Mouse (Mus musculus) megakaryocyte-erythroid progenitor cell, adult 5-6 weeks (primary cell): ENCODE data around the gene Dupd1. TPM values are rescaled to one million over a fixed set of nuclear protein-coding genes. Genes with fewer than 3 reads are reported as not detected.

Experiments
- ATAC-seq: replicated peaks from 2 replicates; pipeline ENCODE4 v1.8.0; 2016; ENCODE audit warnings: mild to moderate bottlenecking, inconsistent platforms; ENCODE audit not compliant: severe bottlenecking, poor library complexity, low FRiP score, low TSS enrichment
- total RNA-seq, 2 experiments: library from RNA; stranded (forward) in 1 of 2; stranded (reverse) in 1 of 2; fragments of 200-1000, 215-1000 nt in 1 of 2; fragments of >200 nt in 1 of 2; fragmentation: Nextera tagmentation in 1 of 2; gene quantifications; 2 replicates each; pipeline ENCODE4 v1.2.3; 2014 to 2017

Dupd1 gene
- not detected in 2 replicates for total RNA-seq (2014; fragmentation: Nextera tagmentation)
- not detected in 2 replicates for total RNA-seq (2017)

DNA sequence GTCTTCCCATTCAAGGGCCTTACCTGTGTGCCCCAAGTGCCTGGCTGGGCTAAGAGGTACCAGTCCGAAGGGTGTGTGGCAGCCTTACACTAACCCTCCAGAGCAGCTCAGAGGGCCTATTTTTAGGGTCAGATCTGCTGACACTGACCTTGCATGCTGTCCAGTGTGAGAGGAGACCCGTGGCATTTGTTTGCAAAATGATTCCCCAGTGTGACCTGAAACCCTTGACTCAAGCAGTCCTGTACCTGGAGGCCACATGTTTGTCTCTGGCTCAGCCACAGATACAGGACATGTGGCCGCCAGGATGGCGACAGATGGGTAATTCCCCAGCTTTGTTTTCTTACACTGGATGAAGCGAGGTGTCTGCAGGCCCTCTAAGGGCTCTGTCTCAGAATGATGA is at the start of gene Dupd1:
Gene Dupd1, minus strand, starts transcription at position 91 of the 400 bp plus-strand sequence.
- ATAC-seq: no peak

GRCm38 (mm10) chr14:21763736-21764135 is 49.4 kb upstream of the Dupd1 start:
- ATAC-seq: no peak

DNA sequence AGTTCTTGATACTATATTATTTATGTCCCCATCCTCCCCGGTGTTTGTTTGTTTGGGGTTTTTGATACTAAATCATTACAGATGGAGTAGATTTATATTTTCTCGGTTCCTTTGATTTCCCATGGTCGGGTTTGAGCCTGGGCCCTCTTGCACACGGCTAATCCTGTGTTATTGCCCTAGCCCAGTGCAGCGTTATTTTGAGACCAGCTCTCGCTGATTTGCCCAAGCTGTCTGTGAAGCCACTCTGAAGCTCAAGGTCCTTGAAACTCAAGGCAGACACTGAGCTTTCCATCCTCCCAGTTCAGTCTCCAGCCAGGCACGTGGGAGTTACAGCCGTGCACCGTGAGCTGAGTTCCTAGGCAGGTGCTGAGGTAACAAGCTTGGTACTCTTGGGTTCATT is 47.2 kb upstream of the Dupd1 start:
- no peak for ATAC-seq

GRCm38 (mm10) chr14:21753367-21753766 is 39.0 kb upstream of the Dupd1 start:
- no peak for ATAC-seq

GRCm38 (mm10) chr14:21752411-21752810 is 38.0 kb upstream of the Dupd1 start:
- no peak for ATAC-seq

GRCm38 (mm10) chr14:21750881-21751542 is 36.6 kb upstream of the Dupd1 start, which contains the start of gene Dusp13:
Gene Dusp13, minus strand, starts transcription at chr14:21751181.
- peak; percentile 59 for ATAC-seq

GRCm38 (mm10) chr14:21750008-21750880 is 35.9 kb upstream of the Dupd1 start, which contains the start of gene Samd8:
Gene Samd8, plus strand, starts transcription at chr14:21750531.
- peak; percentile 68 for ATAC-seq

GRCm38 (mm10) chr14:21748142-21748870 is 33.9 kb upstream of the Dupd1 start:
- ATAC-seq: no peak

- ATAC-seq: no peak
Measured at GRCm38 (mm10) chr14:21747436-21748141, 33.2 kb upstream of the Dupd1 start.

- ATAC-seq: no peak
Measured at GRCm38 (mm10) chr14:21746846-21747245, 32.5 kb upstream of the Dupd1 start.

GRCm38 (mm10) chr14:21746251-21746650 is 31.9 kb upstream of the Dupd1 start:
- no peak for ATAC-seq

DNA sequence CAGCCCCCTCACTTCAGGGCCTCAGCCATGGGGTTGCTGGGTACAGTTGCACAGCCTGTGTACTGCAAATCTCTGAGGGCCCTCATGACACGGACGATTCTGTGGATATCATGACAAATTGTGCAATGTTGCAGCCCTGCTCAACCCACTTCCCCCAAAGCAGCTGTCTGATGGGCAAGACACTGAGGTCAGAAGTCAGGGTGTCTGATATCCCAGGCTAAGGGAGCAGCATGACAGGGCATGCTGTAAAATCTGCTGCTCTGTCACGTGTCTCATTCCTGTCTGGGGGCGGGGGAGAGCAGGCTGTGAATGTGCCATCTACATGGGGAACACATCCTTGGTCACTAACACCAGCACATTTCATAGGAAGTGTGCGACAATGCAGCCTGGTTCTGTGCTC is 30.8 kb upstream of the Dupd1 start:
- ATAC-seq: no peak

DNA sequence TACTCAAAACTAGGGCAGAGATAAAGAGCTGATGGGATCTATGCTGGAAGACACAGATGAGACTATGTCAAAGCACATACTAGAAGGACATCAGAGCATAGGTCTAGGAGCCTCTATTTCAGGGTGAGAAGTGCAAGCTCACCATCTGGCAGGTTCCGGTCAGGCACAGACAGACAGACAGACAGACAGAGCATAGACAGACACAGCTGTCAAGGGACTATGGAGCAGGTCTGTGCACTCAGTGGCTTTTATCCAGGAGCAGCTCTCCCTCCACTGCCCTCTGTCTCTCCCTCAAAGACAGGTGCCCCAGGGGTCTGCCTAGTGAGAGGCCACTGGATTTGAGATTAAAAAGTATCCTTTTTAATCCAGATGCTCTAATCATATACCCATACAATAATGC is 29.8 kb upstream of the Dupd1 start:
- no peak for ATAC-seq

GRCm38 (mm10) chr14:21742441-21742840 is 28.1 kb upstream of the Dupd1 start:
- no peak for ATAC-seq

DNA sequence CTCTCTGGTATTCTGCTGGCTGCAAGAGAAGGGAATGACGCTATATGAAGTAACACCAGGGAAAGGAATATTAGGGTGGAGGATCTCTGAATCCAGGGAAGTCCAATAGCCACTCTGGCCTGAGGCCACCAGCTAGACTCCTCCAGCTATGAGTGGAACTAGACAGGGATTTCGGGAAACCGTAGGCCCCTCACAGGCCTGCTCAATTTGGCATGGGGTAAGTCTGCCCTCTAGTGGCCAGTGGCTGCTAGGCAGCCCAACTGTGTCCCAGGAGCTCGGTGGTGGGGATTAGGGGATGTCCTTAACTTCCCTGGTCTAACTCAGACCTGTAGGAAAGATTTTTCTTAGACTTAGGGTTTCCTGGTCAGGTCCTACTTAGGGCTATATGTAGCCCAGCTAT is 27.4 kb upstream of the Dupd1 start:
- peak; percentile 68 for ATAC-seq

DNA sequence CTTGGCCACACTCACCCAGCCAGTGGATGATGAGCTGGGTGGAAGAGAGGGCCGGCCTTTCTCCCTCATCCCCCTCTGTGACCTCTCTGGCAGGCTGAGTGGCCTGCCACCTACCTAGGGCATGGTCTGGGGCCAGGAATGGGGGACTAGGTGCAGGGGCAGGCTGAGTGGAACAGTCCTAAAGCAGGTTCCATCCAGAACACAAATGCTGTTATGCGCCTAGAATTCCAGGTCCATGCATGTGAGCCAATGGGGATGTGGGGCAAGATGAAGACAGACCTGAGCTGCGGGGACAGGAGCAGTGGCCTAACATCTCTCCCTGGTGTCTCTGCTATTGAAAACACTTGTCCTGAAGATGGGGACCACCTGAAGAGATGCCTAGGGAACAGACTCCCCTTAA is 26.9 kb upstream of the Dupd1 start:
- no peak for ATAC-seq

GRCm38 (mm10) chr14:21740345-21740744 is 26.0 kb upstream of the Dupd1 start:
- ATAC-seq: no peak

DNA sequence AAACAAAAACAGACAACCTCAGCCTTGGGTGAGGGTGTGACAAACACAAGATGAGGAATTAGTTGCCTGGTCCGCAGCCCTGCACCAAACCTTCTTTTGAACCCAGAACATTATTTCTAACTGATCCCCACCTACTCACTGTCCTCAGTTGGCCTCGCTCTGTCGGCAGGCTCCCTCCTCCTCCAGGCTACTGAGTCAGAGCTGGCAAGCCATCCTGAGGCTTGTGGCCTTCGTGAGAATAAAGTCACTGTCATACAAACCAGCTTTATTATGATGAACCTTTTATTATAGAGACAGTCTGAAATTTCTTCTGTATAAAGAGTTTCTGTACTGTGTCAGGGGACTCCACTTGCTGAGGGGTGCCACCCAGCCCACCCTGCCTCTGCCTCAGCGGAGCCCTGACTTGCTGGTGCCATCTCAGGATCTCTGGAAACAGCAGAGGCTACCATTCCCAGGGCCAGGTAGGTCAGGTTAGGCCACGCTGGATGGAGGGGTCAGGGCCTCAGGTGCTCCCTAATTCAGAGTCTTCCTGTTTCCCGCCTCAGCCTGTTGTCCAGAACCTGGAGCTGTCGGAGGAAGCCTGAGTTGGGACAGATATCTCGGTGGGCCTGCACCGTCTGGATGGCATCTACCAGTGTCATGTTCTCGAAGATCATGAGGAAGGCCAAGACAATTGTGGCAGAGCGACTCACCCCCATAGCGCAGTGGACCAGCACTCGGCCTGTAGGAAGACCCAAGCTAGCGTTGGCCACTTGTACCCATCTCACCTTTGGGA is 18.9 kb upstream of the Dupd1 start:
- ATAC-seq: no peak

GRCm38 (mm10) chr14:21729936-21730335 is 15.6 kb upstream of the Dupd1 start:
- ATAC-seq: no peak
